Mouse (Mus musculus) cerebellum, adult (tissue): ENCODE results near the gene Hccs.
"Not testable (repeated sequence)": the region's sequence is repeated elsewhere in the genome, so short reads cannot be mapped to it uniquely, and the experiment has no call there.

Experiments used
- ATAC-seq: cut with Nextera tagmentation; 2 replicates; pipeline ENCODE4 v1.9.2; 2017; ENCODE audit warnings: mild to moderate bottlenecking, moderate library complexity, mixed read lengths; ENCODE audit not compliant: insufficient number of reproducible peaks, low FRiP score, low TSS enrichment

Gene Hccs

GRCm38 (mm10) chrX:169319945-169320667 is at the start of gene Hccs:
Hccs (minus strand) TSS chrX:169320372.
- peak; percentile 100 for ATAC-seq

DNA sequence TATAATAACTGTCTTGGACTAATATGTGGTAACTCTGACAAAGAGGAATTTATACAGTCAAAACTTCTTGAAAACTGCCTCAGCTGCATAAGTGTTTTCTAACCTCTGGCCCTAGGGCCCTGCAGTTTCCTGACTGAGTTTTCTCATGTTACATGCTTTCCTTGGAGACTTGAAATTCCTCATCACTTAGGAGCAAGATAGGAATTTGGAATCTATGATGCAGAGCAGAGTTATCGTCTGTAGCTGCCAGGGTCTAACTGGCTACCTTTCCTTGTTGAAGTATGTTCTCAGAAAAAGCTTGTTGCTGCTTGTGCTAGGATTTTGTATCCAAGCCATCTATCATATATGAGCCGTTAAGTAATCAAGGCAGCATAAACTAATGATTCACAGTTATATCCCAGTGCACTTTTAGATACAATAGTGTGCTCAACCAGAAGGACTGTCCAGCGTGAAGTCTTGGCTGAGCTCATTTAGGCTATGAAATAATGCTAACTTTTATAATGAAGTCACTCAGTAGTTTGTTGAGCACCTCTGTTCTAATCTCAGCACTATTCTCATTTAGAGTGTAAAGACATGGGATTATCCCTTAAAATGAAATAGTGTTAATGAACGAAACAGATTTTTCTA is 37.1 kb upstream of the Hccs start:
- no peak for ATAC-seq

GRCm38 (mm10) chrX:169338213-169338612 is 18.0 kb upstream of the Hccs start:
- no peak for ATAC-seq

DNA sequence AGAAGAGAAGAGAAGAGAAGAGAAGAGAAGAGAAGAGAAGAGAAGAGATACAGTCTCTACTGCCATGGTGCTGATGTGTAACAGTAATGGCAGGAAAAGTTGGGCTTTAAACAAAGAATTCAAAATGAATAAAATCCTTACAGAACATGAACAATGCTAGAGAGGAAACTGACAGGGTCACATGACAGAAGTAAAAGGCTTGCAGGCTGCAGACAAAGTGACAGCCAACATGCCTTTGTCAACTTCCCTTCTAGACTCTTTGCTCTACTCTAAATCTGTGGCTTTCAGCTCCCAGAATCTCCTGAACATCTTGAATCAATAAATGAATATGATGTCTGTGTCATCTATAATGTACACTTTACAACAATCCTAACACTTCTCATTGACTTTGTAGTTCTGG is 17.4 kb upstream of the Hccs start:
- no peak for ATAC-seq

DNA sequence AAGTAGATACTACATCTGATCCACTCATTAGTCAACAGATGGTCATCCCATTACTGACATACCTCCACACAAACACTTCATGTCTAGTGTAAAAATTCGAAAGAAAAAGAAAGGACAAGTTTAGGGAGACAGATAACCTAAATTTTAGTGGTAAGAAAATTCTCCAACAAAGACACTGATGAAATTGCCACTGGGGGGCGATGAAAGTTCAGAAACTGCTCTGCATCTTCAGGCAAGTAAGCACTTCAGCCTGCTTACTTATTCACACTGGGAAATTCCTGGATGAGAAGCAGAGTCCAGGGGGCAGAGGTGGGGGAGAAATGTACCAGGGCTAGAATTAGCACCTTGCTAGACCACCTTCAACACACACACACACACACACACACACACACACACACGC is 12.1 kb upstream of the Hccs start:
- ATAC-seq, result no peak

DNA sequence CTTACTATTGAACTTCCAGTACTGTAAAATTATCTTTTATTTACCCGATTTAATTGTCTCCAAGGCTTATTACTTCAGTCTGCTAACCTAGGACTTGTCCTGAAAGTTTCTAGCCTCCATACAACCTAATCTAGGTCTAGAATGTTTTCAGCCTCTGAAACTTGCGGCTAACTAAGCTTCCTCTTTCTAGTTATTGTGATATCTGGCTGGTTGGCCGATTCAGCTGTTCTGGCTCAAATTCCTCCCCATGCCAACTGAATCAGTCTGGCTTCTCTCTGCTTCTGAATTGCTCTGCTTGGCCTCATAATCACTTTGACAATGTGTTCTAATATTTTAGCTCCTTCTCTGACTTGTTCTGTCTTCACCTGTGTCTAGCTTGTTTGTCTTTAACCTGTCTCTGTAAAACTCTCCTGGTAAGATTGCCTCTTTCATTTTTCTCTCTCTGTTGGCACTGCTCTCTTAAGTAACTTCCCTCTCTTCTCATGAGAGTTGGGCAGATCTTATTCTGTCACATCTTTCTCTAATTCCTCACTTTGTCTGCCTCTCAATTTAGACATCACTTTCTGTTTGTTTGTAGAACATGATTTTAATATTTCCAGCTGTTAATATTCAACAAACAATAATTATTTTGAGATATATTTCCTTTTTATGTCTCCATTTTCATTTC is 5.9 kb upstream of the Hccs start:
- no peak for ATAC-seq

GRCm38 (mm10) chrX:169320668-169321005 is 465 bp upstream of the Hccs start:
- not testable (repeated sequence) for ATAC-seq

- no peak for ATAC-seq
These were observed 959 bp downstream of the Hccs start for GRCm38 (mm10) chrX:169319066-169319760.

- no peak for ATAC-seq
These were observed 11.6 kb downstream of the Hccs start for GRCm38 (mm10) chrX:169308559-169308958.

DNA sequence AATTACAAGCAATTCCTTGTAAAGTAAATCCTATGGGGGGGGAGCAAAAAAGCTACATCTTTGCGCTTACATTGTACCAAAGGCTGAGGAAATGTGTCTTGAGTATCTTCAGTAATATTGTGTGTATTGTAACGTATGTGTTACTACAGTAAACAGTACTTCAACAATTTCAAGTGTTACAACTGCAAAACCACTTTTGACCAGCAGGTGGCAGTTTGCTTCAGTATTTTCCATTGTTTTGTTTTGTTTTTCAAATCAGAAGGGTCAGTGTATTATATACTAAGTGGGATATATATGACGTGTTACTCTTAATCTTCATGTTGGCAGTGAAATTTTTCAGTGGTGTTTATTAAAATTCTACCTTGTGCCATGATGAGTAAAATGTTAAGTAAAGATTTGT is 16.2 kb downstream of the Hccs start:
- no peak for ATAC-seq

DNA sequence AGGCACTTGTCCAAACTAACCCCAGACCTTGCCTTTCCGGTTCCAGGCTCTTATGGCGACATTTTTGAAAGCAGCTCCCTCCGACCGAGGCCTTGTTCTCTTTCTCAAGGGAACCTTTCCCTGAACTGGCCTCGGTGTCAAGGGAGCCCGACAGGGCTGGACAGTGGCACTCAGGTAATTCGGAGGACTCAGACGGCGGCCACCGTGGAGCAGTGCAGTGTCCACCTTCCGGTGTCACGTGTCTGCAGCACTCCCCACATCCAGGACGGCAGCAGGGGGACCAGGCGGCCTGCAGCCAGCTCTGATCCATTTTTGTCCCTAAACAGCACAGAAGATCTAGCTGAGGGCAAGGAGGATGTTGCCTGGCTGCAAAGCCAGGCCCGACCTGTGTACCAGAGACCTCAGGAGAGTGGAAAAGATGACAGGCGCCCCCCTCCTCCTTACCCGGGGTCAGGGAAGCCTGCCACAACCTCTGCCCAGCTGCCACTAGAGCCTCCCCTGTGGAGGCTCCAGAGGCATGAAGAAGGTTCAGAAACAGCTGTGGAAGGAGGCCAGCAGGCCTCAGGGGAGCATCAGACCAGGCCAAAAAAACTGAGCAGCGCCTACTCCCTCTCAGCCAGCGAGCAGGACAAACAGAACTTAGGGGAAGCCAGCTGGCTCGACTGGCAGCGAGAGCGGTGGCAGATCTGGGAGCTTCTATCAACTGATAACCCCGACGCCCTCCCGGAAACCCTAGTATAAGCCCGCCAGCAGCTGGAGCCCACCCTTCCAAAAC is 17.7 kb downstream of the Hccs start:
- ATAC-seq, result no peak

- no peak for ATAC-seq
These were observed 20.6 kb downstream of the Hccs start for GRCm38 (mm10) chrX:169299579-169299978.

DNA sequence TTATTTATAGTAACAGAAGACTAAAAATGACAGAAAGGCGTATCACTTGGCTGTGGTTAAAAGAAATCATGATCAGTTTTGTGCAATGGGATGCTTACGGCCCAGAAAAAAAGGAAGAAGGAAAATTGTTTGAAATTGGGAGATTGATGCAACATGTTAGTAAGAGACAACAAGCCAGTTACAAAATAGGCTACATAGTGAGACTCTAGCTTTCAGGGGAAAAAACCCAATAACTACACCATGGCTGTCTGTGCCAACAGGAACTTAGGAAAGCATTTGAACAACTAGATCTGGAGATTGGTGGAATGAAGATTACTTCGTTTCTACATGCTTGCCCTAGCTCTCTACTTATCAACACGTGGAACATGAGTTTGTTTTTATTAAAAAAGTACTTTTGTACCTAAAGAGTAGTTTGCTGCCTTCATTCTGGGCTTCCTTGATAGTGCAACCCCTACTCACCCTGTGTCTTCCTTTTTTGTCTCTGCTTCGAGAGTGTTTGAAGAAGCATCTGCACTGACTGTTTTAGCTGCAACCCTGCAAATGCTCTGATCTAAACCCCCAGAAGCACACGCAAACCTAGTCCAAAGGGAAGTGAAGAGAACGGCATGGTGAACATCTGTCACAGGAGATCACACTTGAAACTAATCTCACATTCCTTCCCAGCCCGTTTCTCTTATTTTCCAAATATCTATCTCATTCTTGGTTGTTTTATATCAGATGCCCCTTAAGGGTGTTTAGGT is 56.6 kb downstream of the Hccs start:
- ATAC-seq, result no peak

DNA sequence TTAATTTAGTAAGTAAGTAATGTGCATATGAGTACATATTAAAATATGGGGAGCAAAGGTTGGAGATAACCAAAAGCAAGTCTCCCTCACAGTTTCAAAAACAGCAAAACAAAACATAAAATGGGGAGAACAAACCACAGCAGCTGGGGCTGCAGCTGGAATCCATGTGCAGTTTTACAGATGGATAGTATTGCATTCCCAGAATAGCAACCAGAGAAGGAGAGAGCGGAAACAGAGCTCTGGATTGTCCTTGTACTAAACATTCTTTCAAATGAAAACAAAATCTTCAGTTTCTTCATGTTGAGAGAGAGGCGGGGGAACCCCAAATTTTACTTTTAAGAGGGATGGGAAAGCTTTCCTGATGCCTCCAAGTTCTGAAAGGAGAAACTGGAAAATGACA is 58.0 kb downstream of the Hccs start:
- no peak for ATAC-seq

- ATAC-seq, result no peak
These were observed 59.1 kb downstream of the Hccs start for GRCm38 (mm10) chrX:169261034-169261433.

- ATAC-seq, result no peak
These were observed 63.4 kb downstream of the Hccs start for GRCm38 (mm10) chrX:169256741-169257140.

DNA sequence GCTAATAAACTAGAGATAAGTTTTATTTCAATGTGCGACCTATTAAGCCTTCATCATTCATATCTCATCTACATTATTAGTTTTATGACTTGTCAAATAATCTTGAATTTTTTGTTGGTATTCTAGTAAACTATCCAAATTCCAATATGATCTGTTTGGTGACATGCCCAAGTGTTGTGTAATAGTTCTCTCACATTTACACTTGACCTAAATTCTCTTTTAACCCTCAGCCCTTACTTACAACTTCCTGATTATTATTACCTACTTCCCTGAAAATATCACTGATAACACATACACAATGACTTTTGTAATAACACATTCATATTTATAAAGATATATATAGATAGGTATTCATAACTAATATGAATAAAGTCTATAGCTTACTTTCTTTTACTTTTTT is 64.3 kb downstream of the Hccs start:
- no peak for ATAC-seq

DNA sequence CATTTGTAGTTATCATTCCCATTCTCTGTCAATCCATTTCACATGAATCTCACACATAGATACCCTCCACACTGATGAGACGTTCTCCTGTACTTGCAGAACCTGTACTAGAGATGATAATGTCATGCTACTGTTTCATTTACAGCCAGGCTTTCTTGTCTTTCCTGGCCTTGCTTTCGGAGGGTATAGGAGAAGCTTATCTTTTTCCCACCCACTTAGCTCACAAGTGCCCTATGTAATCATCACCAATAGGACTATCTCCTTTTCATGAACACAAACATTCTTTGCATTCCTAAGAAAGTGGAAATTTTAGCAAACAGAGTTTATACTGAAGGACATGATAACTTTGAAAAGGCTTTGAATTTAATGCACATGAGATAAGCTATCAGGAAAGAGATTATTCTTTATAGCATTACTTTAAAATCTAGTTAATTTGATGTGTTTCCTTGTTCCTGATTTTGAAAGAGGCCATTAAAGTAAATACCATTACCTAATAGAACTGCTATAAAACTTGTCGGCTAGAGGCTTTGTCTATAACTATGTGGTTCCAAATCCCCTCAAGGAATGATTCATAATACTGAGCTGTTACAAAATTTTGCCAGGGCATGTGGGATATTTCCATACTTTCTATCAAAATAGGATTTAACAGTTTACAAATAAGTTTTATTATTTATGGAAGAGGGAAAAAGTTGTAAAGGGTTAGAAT is 97.7 kb downstream of the Hccs start:
- no peak for ATAC-seq

GRCm38 (mm10) chrX:169220064-169220463 is 100.1 kb downstream of the Hccs start:
- ATAC-seq, result no peak
